Mouse (Mus musculus) intestine, embryonic 15.5 days (tissue): ENCODE measurements around the gene Ncapg. TPM values are rescaled to one million over a fixed set of nuclear protein-coding genes. Genes with fewer than 3 reads are reported as not detected.

ENCODE experiments used
- ATAC-seq: fragments of 200-750 bp; cut with Nextera tagmentation; 2 replicates; pipeline ENCODE4 v1.8.0; 2017; ENCODE audit warnings: moderate TSS enrichment, moderate library complexity
- H3K27ac ChIP-seq: fragments of 300-500 bp; sonication (generic); 2 replicates; pipeline ENCODE4 v1.5.1; 2015; ENCODE audit warnings: mild to moderate bottlenecking, inconsistent platforms
- H3K27me3 ChIP-seq: fragments of 300-500 bp; sonication (generic); replicated peaks from 2 replicates; pipeline ENCODE4 v1.6.1; 2015; ENCODE audit warnings: inconsistent platforms
- H3K36me3 ChIP-seq: fragments of 300-500 bp; sonication (generic); 2 replicates; pipeline ENCODE4 v1.6.1; 2015; ENCODE audit warnings: inconsistent platforms
- H3K4me1 ChIP-seq: fragments of 300-500 bp; sonication (generic); replicated peaks from 2 replicates; pipeline ENCODE4 v1.6.1; 2015; ENCODE audit warnings: inconsistent platforms
- H3K4me2 ChIP-seq: fragments of 300-500 bp; sonication (generic); replicated peaks from 2 replicates; pipeline ENCODE4 v1.6.1; 2015; ENCODE audit warnings: mild to moderate bottlenecking, inconsistent platforms
- H3K4me3 ChIP-seq: fragments of 300-500 bp; sonication (generic); replicated peaks from 2 replicates; pipeline ENCODE4 v1.5.1; 2015; ENCODE audit warnings: inconsistent platforms
- H3K9ac ChIP-seq: fragments of 300-500 bp; sonication (generic); 2 replicates; pipeline ENCODE4 v1.6.1; 2015; ENCODE audit warnings: inconsistent platforms
- H3K9me3 ChIP-seq: fragments of 300-500 bp; sonication (generic); 2 replicates; pipeline ENCODE4 v1.6.1; 2016; ENCODE audit warnings: inconsistent platforms
- WGBS: fragments of 180-500 bp; shearing (Covaris S2); methylation state at CpG from one replicate; pipeline ENCODE4 v1.1.7; 2015; 5-methylcytosine and 5-hydroxymethylcytosine counted together
- polyA plus RNA-seq: library from polyadenylated mRNA; unstranded; fragments of >200 nt; fragmentation: Nextera tagmentation; extraction: Ambion mirVana; gene quantifications from 2 replicates; pipeline ENCODE4 v1.2.1, GENCODE M21; 2015

Ncapg gene
- polyA plus RNA-seq, 1 experiment from 2014 or later = 49.9 TPM

DNA sequence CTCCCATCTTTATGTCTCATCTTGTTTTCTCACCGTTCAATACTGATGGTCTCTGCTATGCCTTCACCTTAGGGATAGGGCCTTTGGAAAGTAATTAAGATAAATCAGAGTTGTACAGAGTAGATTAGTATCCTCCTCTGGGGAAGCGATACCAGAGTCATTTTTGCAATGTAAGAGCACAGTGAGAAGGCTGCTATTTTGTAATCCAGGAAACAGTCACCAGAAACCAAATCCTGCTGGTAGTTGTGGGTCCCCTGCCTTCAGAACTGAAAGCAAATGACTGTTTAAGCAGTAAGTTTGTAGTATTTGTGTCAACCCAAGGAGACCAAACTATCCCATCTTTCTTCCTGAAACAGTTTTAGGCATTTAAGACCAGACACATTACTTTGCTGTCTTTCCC is 39.9 kb downstream of the Ncapg start:
- no peaks in the 10 kb centered on the region for H3K9me3 ChIP-seq
- H3K4me2 ChIP-seq = no peak overlapping the region
- no peak overlapping the region for H3K4me3 ChIP-seq
- ATAC-seq = no peak
- 96% methylated on average over 2 of the region's 2 CpGs for WGBS
- H3K36me3 ChIP-seq = no peaks in the 10 kb centered on the region
- no peaks in the 10 kb centered on the region for H3K4me1 ChIP-seq
- no peak overlapping the region for H3K9ac ChIP-seq
- H3K27ac ChIP-seq = no peak overlapping the region
- no peaks in the 10 kb centered on the region for H3K27me3 ChIP-seq

DNA sequence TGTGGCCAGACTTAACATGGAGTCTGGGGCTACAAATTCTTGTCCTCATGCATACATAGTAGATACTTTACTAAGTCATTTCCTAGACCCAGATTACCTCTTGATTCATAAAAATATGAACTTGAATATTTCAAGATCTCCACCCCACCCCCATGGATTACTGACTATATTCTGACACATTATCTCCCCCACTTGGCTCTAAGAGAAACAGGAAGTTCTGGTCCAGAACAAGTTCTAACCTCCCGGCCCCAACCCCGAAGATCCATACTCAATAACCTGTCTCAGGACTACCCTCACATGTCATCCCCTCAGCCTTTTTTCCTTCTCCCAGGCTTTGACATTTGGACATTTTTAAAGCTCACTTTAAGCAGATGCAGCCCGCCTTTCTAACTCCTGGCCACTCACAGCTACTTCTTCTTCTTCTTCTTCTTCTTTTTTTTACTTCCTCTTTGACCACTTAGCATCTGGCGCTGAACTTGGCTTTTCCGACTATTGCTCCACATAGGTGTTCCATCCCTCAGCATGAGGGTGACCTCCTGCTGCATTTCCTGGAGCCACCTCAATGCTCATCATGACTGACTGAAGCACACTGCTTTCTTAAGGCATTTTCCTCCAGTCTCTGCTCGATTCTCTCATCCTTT is 49.2 kb downstream of the Ncapg start:
- 92% methylated on average over 6 of the region's 6 CpGs for WGBS
- no peak overlapping the region for H3K4me3 ChIP-seq
- no peaks in the 10 kb centered on the region for H3K27me3 ChIP-seq
- H3K27ac ChIP-seq = no peak overlapping the region
- H3K36me3 ChIP-seq = no peaks in the 10 kb centered on the region
- H3K9ac ChIP-seq = no peak overlapping the region
- H3K4me2 ChIP-seq = no peak overlapping the region
- no peak for ATAC-seq
- H3K9me3 ChIP-seq = no peaks in the 10 kb centered on the region
- H3K4me1 ChIP-seq = no peaks in the 10 kb centered on the region

DNA sequence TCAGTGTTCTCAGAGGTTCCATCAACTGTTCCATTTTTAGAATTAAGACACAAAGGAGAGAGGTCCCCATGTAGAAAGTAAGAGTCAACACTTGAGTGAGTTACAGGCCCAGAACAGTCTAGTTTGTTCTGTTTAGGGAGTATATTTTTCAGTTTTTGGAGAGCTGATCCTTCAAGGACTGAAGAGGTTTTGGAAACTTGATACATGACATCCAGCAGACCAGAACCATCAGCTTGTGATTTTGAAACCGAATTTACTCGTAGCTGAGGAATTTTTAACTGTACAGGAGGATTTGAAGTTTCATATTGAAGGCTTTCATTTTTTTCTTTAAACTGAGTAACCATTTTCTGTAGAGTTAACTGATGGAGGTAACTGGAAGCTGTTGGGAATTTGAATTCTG is 64.0 kb downstream of the Ncapg start:
- no peaks in the 10 kb centered on the region for H3K36me3 ChIP-seq
- H3K4me1 ChIP-seq = no peaks in the 10 kb centered on the region
- H3K27ac ChIP-seq = no peak overlapping the region
- no peak for ATAC-seq
- H3K4me2 ChIP-seq = no peak overlapping the region
- no peak overlapping the region for H3K4me3 ChIP-seq
- 86% methylated on average over 2 of the region's 2 CpGs for WGBS
- H3K9me3 ChIP-seq = no peaks in the 10 kb centered on the region
- no peaks in the 10 kb centered on the region for H3K27me3 ChIP-seq
- H3K9ac ChIP-seq = no peak overlapping the region

DNA sequence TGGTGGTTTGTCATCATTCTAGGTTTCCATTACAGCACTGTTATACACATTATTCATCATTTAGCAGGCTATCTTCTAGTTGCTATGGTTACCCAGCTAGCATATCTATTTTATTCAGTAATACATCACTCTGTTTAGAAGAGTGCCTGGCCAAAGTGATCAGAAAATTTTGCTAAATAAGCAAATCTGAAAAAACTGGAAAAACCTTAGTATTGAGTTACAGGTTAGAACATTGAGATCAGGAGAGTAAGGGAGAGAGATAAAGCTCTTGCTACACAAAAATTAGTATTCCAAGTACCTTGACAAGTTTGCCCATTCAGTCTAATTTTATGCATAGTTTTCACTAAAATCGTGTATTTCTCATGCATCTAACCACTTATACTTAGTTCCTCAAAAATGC is 68.2 kb downstream of the Ncapg start:
- Histone ChIP-seq H3K9me3 (no peaks in the 10 kb centered on the region), H3K9ac (no peak overlapping the region), H3K4me3 (no peak overlapping the region), H3K27me3 (no peaks in the 10 kb centered on the region), H3K36me3 (no peaks in the 10 kb centered on the region), H3K4me1 (no peaks in the 10 kb centered on the region), H3K27ac (no peak overlapping the region), H3K4me2 (no peak overlapping the region)
- no peak for ATAC-seq
- WGBS = 90% methylated on average over 1 of the region's 1 CpGs

Other genes with a start within 250 kb of the Ncapg start
- 259 and 272 TPM in 2 replicates for gene Qdpr, start 219.7 kb upstream of the Ncapg start, polyA plus RNA-seq
- not detected in 2 replicates for gene Clrn2, start 216.2 kb upstream of the Ncapg start, polyA plus RNA-seq
- 118 and 119 TPM in 2 replicates for gene Lap3, start 176.5 kb upstream of the Ncapg start, polyA plus RNA-seq
- gene Med28, start 149.7 kb upstream of the Ncapg start, polyA plus RNA-seq = 228 and 249 TPM in 2 replicates
- 2.9 and 3.3 TPM in 2 replicates for gene Fam184b, start 30.3 kb upstream of the Ncapg start, polyA plus RNA-seq
- 25.0 and 28.8 TPM in 2 replicates for gene Lcorl, start 187.7 kb downstream of the Ncapg start, polyA plus RNA-seq